Mouse (Mus musculus) ES-E14 (cell line): ENCODE results near the gene 2810004N23Rik. TPM values are rescaled to one million over a fixed set of nuclear protein-coding genes. Genes with fewer than 3 reads are reported as not detected.

Source experiments
- DNase-seq: peaks from one replicate; pipeline ENCODE4 v3.0.0-alpha.2; 2013; ENCODE audit warnings: low read depth, low spot score
- H3K27ac ChIP-seq: 2 replicates; pipeline ENCODE4 v1.5.1; 2012; ENCODE audit warnings: low read depth, mild to moderate bottlenecking, low read length, moderate library complexity, mixed read lengths; ENCODE audit not compliant: poor library complexity, insufficient read depth, severe bottlenecking
- H3K36me3 ChIP-seq: 2 replicates; pipeline ENCODE4 v1.6.1; 2012; ENCODE audit warnings: mild to moderate bottlenecking, low read length, moderate library complexity, mixed read lengths; ENCODE audit not compliant: control insufficient read depth, poor library complexity, insufficient read depth, severe bottlenecking
- H3K4me1 ChIP-seq, 2 experiments: fragments of 150-350 bp in 1 of 2; sonication (generic) in 1 of 2; 2 replicates each; pipeline ENCODE4 v1.6.1; 2012; ENCODE audit warnings: low read length in 2 of 2, mild to moderate bottlenecking in 1 of 2, mixed read lengths in 1 of 2; ENCODE audit not compliant: control insufficient read depth in 2 of 2, insufficient read depth in 2 of 2, poor library complexity in 1 of 2
- H3K4me3 ChIP-seq, 2 experiments: fragments of 150-350 bp in 1 of 2; sonication (generic) in 1 of 2; 2 replicates each; pipeline ENCODE4 v1.5.1; 2012; ENCODE audit warnings: low read length in 2 of 2, low read depth in 1 of 2, mild to moderate bottlenecking in 1 of 2, mixed read lengths in 1 of 2; ENCODE audit not compliant: insufficient read depth in 1 of 2, poor library complexity in 1 of 2, severe bottlenecking in 1 of 2
- H3K9ac ChIP-seq: 2 replicates; pipeline ENCODE4 v1.6.1; 2012; ENCODE audit warnings: low read depth, mild to moderate bottlenecking, low read length, mixed read lengths; ENCODE audit not compliant: poor library complexity, insufficient read depth, severe bottlenecking
- H3K9me3 ChIP-seq: fragments of 150-350 bp; sonication (generic); 2 replicates; pipeline ENCODE4 v1.6.1; 2012; ENCODE audit warnings: low read depth, mild to moderate bottlenecking, low read length; ENCODE audit not compliant: control insufficient read depth, insufficient read depth
- CHD2 ChIP-seq: IDR thresholded peaks from 2 replicates; pipeline ENCODE4 v1.6.1; 2014; ENCODE audit warnings: mild to moderate bottlenecking, low read depth, low read length, inconsistent platforms
- HCFC1 ChIP-seq: IDR thresholded peaks from 2 replicates; pipeline ENCODE4 v1.6.1; 2012; ENCODE audit warnings: low read length, inconsistent platforms, borderline replicate concordance; ENCODE audit not compliant: insufficient read depth
- MAFK ChIP-seq: IDR thresholded peaks from 2 replicates; pipeline ENCODE4 v1.6.1; 2014; ENCODE audit warnings: mild to moderate bottlenecking, low read depth, low read length, inconsistent platforms; ENCODE audit not compliant: insufficient read depth
- ZC3H11A ChIP-seq: IDR thresholded peaks from 2 replicates; pipeline ENCODE4 v1.6.1; 2012; ENCODE audit warnings: low read depth, mild to moderate bottlenecking, inconsistent platforms, low read length, borderline replicate concordance
- ZNF384 ChIP-seq: IDR thresholded peaks from 2 replicates; pipeline ENCODE4 v1.6.1; 2012; ENCODE audit warnings: low read depth, low read length, inconsistent platforms
- in situ Hi-C, 2 experiments: fragments of 600-800 bp; cut with MboI; formaldehyde crosslinking; loops; one replicate each; pipeline ENCODE4 v1.15.1; 2025; ENCODE audit warnings: low sequenced_read_pairs in 2 of 2, inconsistent platforms in 1 of 2; ENCODE audit not compliant: unreplicated experiment in 2 of 2
- total RNA-seq: library from RNA; depleted of rRNA; stranded (reverse); fragments of 300-350 nt; gene quantifications from 2 replicates; pipeline ENCODE4 v1.2.3, GENCODE M21; 2012

The 2810004N23Rik gene
- total RNA-seq, 1 experiment, result 83.6 TPM

DNA sequence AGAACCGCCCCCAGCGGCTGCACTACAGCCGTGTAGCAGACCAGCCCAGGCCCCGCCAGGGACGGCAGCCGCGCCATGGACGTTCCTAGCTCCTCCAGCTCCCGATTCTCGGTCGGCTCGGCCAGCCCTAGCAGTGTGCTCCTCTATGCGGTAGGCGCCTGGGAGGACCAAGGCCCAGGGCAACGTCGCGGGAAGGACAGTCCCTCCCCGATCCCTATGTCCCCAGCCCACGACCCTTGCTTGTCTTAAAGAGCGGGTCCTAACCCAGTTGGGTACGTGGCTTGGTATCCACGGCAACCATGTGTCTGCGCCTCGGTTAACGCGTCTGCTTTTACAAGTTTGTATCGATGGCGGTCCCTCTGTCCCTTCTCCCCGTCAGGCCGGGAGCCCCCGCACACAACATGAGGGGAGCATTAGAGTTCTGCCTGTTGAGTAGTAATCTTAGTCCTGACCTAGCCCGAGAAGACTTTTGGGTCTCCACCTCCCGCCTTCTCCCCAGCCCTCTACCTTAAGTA, 300 bp upstream of the 2810004N23Rik start:
- peak; percentile 22 for DNase-seq
- in situ Hi-C loops, result no loop called here
- Histone ChIP-seq H3K4me3 (peak overlapping the region; percentile 78 to 98), H3K4me1 (peaks cover 0 to 9% of the 10 kb centered on the region in 2 experiments; a peak in 1 of 4 replicates), H3K9ac (peak overlapping the region; percentile 95), H3K9me3 (no peaks in the 10 kb centered on the region), H3K27ac (peak overlapping the region; percentile 37), H3K36me3 (peaks cover 23% of the 10 kb centered on the region)
- no peak for TF ChIP-seq ZNF384
- no peak for TF ChIP-seq ZC3H11A
- TF ChIP-seq HCFC1, result no peak
- TF ChIP-seq MAFK, result no peak
- TF ChIP-seq CHD2, result no peak

DNA sequence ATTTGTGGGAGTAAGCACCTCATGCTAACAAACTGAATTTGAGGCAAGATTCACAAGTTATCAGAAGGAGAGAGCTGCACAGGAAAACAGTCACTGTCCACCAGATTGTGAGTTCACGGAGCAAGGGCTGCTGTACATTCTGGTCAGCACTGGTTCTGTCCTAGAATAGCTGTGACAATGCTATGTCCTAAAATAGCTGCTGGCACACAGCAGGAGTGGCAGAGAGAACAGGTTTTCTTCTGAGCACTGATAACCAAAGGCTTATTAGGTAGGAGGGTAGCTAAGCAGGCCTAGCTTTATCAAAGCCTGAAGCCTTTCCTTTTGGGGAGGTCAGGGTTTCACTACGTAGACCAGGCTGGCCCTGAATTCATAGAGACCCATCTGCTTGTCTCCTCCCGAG, 2.7 kb downstream of the 2810004N23Rik start:
- H3K9ac ChIP-seq, result no peak overlapping the region
- TF ChIP-seq ZNF384, result no peak
- no peak for TF ChIP-seq MAFK
- no peak for TF ChIP-seq CHD2
- H3K27ac ChIP-seq, result no peak overlapping the region
- in situ Hi-C loops, result no loop called here
- no peak overlapping the region for H3K4me3 ChIP-seq
- DNase-seq, result no peak
- H3K4me1 ChIP-seq, result peaks cover 0 to 5% of the 10 kb centered on the region in 2 experiments; a peak in 1 of 4 replicates
- H3K36me3 ChIP-seq, result peaks cover 27% of the 10 kb centered on the region
- no peaks in the 10 kb centered on the region for H3K9me3 ChIP-seq

DNA sequence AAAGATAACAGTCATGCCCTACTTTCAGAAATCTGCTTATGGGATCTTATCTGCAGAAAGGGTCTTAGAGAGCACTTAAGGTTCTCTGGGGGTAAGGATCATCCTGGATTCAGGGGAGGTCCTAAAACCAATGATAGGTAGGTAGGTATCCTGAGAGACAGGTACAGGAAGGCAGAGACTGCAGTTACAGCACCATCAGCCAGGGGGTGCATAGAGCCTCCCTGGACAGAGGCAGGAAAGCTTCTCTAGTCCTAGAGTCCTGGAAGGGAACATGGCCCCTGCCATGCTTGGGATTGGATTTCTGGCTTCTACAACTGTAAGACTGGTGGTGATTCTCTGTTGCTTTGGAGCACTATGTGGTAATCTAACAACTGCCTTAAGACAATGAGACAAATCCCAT, 3.5 kb downstream of the 2810004N23Rik start:
- H3K4me1 ChIP-seq, result peaks cover 0 to 5% of the 10 kb centered on the region in 2 experiments; a peak in 1 of 4 replicates
- DNase-seq, result peak; percentile 36
- no peak overlapping the region for H3K4me3 ChIP-seq
- no peak for TF ChIP-seq HCFC1
- TF ChIP-seq MAFK, result no peak
- TF ChIP-seq ZNF384, result no peak
- TF ChIP-seq CHD2, result no peak
- TF ChIP-seq ZC3H11A, result no peak
- no peaks in the 10 kb centered on the region for H3K9me3 ChIP-seq
- no peak overlapping the region for H3K9ac ChIP-seq
- H3K36me3 ChIP-seq, result peaks cover 30% of the 10 kb centered on the region
- in situ Hi-C loops, result no loop called here
- no peak overlapping the region for H3K27ac ChIP-seq

DNA sequence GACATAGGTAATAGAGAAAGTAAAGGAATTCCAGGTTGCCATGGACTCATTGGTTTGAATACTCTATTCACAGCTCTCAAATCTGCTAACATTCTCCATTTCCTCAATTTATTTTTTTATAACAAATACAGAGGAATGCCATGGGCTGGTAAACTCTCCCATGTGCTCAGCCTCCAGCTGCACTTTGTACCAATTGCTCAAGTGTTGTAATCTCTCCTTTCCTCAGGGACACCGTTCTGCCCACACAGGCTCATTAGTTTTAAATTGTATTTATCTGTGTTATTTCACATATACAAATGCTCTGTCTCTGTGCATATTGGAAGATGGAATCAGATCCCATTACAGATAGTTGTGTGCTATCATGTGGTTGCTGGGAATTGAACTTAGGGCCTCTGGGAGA, 9.4 kb downstream of the 2810004N23Rik start:
- Histone ChIP-seq H3K4me1 (no peaks in the 10 kb centered on the region), H3K27ac (no peak overlapping the region), H3K36me3 (peaks cover 11% of the 10 kb centered on the region), H3K9ac (no peak overlapping the region), H3K9me3 (no peaks in the 10 kb centered on the region), H3K4me3 (no peak overlapping the region)
- DNase-seq, result no peak
- in situ Hi-C loops, result no loop called here
- TF ChIP-seq ZC3H11A (no peak), HCFC1 (no peak), MAFK (no peak), CHD2 (no peak), ZNF384 (no peak)

DNA sequence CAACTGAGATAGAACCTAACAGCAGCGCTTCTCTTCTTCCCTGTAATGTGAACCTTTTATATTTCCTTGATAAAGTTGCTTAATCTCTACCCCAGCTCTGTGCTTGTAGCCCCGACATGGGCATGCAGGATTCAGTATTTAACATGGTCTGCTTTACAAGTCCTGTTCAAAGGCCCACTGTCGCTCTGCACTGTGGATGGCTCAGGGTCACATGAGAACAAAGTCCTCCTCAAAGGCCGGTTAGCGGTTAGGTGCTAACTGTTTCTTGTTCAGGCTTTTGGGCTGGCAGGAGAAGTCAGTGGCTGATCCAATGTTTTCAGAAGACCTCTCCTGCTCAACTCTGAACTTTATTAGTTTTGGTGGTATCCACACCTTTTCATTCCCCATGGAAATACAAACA, 17.3 kb downstream of the 2810004N23Rik start:
- in situ Hi-C loops, result no loop called here
- DNase-seq, result no peak
- H3K4me1 ChIP-seq, result peaks cover 0 to 2% of the 10 kb centered on the region in 2 experiments; a peak in 1 of 4 replicates
- no peak overlapping the region for H3K9ac ChIP-seq
- no peak overlapping the region for H3K27ac ChIP-seq
- H3K9me3 ChIP-seq, result no peaks in the 10 kb centered on the region
- TF ChIP-seq HCFC1 (no peak), ZNF384 (no peak), ZC3H11A (no peak), MAFK (no peak)
- H3K4me3 ChIP-seq, result no peak overlapping the region
- peaks cover 18% of the 10 kb centered on the region for H3K36me3 ChIP-seq
